Mouse (Mus musculus) brain, embryonic 14.5 days (tissue): ENCODE results near the gene Nsmce4a. TPM values are rescaled to one million over a fixed set of nuclear protein-coding genes. Genes with fewer than 3 reads are reported as not detected.

ENCODE experiments used
- DNase-seq: peaks from one replicate; pipeline ENCODE4 v3.0.0-alpha.2; 2011; ENCODE audit warnings: low read depth
- CTCF ChIP-seq: fragments of 200-500 bp; IDR thresholded peaks from 2 replicates; pipeline ENCODE4 v1.5.1; 2012; ENCODE audit warnings: inconsistent platforms, mild to moderate bottlenecking, moderate library complexity, borderline replicate concordance; ENCODE audit not compliant: insufficient read depth, insufficient read length; ENCODE audit errors: extremely low read depth
- POLR2A ChIP-seq: fragments of 200-500 bp; IDR thresholded peaks from 2 replicates; pipeline ENCODE4 v1.6.1; 2012; ENCODE audit warnings: mild to moderate bottlenecking, inconsistent platforms, borderline replicate concordance; ENCODE audit not compliant: poor library complexity, insufficient read depth, insufficient read length, severe bottlenecking; ENCODE audit errors: extremely low read depth
- polyA plus RNA-seq: library from polyadenylated mRNA; depleted of rRNA; stranded (reverse); fragments of >200 nt; gene quantifications from 2 replicates; pipeline ENCODE4 v1.2.3, GENCODE M21; 2012

Gene Nsmce4a
- polyA plus RNA-seq, 1 experiment = 55.8 TPM

GRCm38 (mm10) chr7:130568783-130569436 lies 4.0 kb downstream of the Nsmce4a start:
- TF ChIP-seq CTCF = no peak
- TF ChIP-seq POLR2A = no peak
- DNase-seq = no peak

- peak; percentile 65 for DNase-seq
Measured at GRCm38 (mm10) chr7:130564596-130564995, 8.3 kb downstream of the Nsmce4a start.

GRCm38 (mm10) chr7:130563880-130564279 lies 9.0 kb downstream of the Nsmce4a start:
- no peak for DNase-seq
- TF ChIP-seq CTCF (no peak), POLR2A (no peak)

More at GRCm38 (mm10) chr7:130564596-130564995, 8.3 kb downstream of the Nsmce4a start:
- no peak for TF ChIP-seq CTCF
- TF ChIP-seq POLR2A = no peak

DNA sequence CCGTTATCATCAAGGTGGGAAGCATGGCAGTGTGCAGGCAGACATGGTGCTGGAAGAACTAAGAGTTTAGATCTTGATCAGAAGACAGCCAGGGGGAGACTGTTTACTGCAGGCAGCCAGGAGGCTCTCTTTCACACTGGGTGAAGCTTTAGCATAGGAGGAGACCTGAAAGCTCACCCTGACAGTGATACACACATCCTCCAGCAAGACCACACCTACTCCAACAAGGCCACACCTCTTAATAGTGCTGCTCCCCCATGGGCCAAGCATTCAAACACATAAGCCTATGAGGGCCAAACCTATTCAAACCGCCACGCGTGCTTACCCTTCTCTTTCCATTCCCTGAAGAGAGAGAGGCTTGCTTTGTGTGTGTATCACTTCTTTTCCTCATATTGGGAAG lies 9.6 kb downstream of the Nsmce4a start:
- TF ChIP-seq CTCF = no peak
- no peak for TF ChIP-seq POLR2A
- no peak for DNase-seq

- no peak for DNase-seq
- TF ChIP-seq POLR2A = no peak
- no peak for TF ChIP-seq CTCF
Measured at GRCm38 (mm10) chr7:130560933-130561332, 12.0 kb downstream of the Nsmce4a start.

DNA sequence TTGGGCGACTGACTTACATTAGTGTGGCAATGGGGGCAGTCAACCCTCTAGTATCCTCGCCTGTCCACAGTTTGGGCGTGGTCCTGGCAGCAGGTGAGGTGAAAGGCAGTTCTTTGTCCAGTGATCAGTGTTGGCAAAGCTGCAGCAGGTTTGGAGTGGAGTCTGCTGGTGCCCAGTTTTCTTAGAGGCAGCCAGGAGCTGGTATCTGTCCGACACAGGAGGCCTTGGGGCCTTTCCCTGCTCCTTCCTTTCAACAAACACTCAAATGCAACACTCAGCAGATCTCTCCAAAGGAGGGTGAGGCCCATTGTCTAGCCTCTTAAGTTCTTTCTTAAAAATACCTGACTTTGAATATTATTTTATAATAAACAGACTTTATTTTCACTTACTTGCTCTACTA lies 14.3 kb downstream of the Nsmce4a start:
- no peak for DNase-seq

DNA sequence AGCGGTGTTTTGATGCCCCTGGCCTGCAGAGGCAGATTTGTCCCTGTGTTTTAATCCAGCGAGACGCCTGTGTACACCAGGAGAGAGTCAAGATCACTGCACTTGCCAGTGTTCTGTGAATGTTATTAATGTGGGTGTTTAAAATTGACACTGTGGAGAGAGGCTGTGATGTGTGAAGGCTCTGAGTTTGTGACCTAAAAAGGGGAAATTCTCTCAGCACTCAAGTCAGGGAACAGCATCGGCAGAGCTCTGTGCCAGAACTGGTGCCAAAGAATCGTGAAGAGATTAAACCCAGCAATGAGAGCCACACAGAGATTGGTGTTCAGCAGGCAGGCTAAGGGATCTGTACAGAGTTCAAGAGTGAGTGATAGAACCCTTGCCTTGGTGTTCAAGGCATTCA lies 17.3 kb downstream of the Nsmce4a start:
- peak; percentile 48 for DNase-seq
- TF ChIP-seq POLR2A (no peak), CTCF (no peak)

More for the DNA sequence above, 14.3 kb downstream of the Nsmce4a start:
- TF ChIP-seq CTCF (no peak), POLR2A (no peak)

GRCm38 (mm10) chr7:130553321-130553720 lies 19.6 kb downstream of the Nsmce4a start:
- no peak for TF ChIP-seq CTCF
- no peak for TF ChIP-seq POLR2A
- DNase-seq = peak; percentile 70

GRCm38 (mm10) chr7:130552780-130553179 lies 20.1 kb downstream of the Nsmce4a start:
- no peak for TF ChIP-seq CTCF
- DNase-seq = peak; percentile 66

DNA sequence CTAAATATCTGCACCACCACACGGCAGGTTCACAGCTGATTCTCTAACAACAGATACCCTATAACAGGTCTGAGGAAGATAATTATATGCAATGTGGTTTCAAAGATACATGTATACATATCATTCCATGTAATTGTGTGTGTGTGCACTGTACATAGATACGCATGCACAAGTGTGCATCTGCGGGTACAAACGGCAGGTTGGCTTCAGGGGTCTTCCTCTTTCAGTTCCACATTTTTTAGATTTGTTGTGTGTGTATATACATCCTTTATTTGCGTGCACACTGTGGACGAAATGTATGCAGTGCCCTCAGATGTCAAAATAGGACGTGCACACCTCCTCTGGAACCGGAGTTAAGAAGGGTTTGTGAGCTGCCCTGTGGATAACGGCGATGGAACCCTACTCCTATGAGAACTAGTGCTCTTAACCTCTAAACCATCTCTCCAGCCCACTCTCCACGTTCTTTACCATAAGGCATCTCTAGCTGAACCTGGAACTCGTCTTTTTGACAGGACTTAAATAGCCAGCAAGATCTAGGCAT lies 25.2 kb downstream of the Nsmce4a start:
- no peak for DNase-seq
- TF ChIP-seq POLR2A (no peak), CTCF (no peak)

- TF ChIP-seq CTCF = peak; percentile 86
- peak; percentile 64; the same call in 1 of the 2 replicates for TF ChIP-seq POLR2A
- DNase-seq = peak; percentile 97
Measured at GRCm38 (mm10) chr7:130546791-130547484, 26.0 kb downstream of the Nsmce4a start.

DNA sequence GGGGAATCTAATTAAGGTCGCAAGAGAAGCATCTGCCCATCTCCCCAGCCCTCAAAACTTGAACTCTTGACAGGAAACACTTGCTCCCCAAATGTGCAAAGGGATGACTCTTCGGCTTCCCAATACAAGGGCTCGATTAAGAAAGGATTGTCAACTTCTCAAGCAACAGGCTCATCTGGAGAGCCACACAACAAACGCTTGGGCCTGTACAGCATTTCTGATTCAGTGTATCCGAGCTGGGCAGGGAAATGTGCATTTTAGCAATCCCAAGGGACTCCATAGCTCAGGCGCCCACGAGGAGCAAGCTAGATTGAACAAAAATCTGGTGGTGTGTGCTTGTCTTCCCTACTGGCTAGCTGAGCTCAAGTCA lies 26.5 kb downstream of the Nsmce4a start:
- DNase-seq = no peak
- no peak for TF ChIP-seq POLR2A
- no peak for TF ChIP-seq CTCF

- no peak for DNase-seq
- TF ChIP-seq CTCF (no peak), POLR2A (no peak)
Measured at GRCm38 (mm10) chr7:130545893-130546292, 27.0 kb downstream of the Nsmce4a start.
